Mouse (Mus musculus) G1E (cell line): ENCODE measurements around the gene Wdr81.

Experiments
- CTCF ChIP-seq: IDR thresholded peaks from 2 replicates; pipeline ENCODE4 v1.5.1; 2012; ENCODE audit warnings: low read depth, low read length, inconsistent platforms, mixed read lengths
- POLR2AphosphoS5 ChIP-seq: IDR thresholded peaks from 2 replicates; pipeline ENCODE4 v1.6.1; 2012; ENCODE audit warnings: low read depth, low read length, inconsistent platforms; ENCODE audit not compliant: insufficient replicate concordance
- TAL1 ChIP-seq: conservative IDR thresholded peaks from 2 replicates; pipeline ENCODE4 v1.6.1; 2012; ENCODE audit warnings: low read depth, low read length, inconsistent platforms, mixed read lengths

GRCm38 (mm10) chr11:75420037-75420436 is 34.5 kb downstream of the Wdr81 start:
- TF ChIP-seq CTCF (no peak), TAL1 (no peak), POLR2AphosphoS5 (no peak)
